Mouse (Mus musculus) CH12.LX (cell line): ENCODE results near the gene Sec24d. TPM values are rescaled to one million over a fixed set of nuclear protein-coding genes. Genes with fewer than 3 reads are reported as not detected.

Experiments
- DNase-seq: peaks from one replicate; pipeline ENCODE4 v3.0.0-alpha.2; 2013; ENCODE audit errors: extremely low read depth
- H3K27ac ChIP-seq: 2 replicates; pipeline ENCODE4 v1.5.1; 2012; ENCODE audit warnings: low read depth, mild to moderate bottlenecking, control low read depth, moderate library complexity; ENCODE audit not compliant: insufficient read depth
- H3K27me3 ChIP-seq: replicated peaks from 2 replicates; pipeline ENCODE3; 2012; ENCODE audit warnings: inconsistent platforms
- H3K36me3 ChIP-seq, 2 experiments: replicated peaks in 1 of 2; 2 replicates each; pipeline versions ENCODE3 to v1.6.1; 2012; ENCODE audit warnings: inconsistent platforms in 1 of 2, low read length in 1 of 2, mild to moderate bottlenecking in 1 of 2, mixed read lengths in 1 of 2, moderate library complexity in 1 of 2; ENCODE audit not compliant: control insufficient read depth in 1 of 2, insufficient read depth in 1 of 2
- H3K4me1 ChIP-seq, 2 experiments: 2 replicates each; pipeline ENCODE4 v1.6.1; 2012; ENCODE audit warnings: inconsistent platforms in 1 of 2, moderate library complexity in 1 of 2; ENCODE audit not compliant: insufficient read depth in 2 of 2, control insufficient read depth in 1 of 2
- H3K4me2 ChIP-seq: 2 replicates; pipeline ENCODE4 v1.6.1; 2012; ENCODE audit warnings: low read depth, mild to moderate bottlenecking, control low read depth; ENCODE audit not compliant: poor library complexity, insufficient read depth, severe bottlenecking
- H3K4me3 ChIP-seq, 3 experiments: fragments of 150-350 bp in 1 of 3; sonication (generic) in 1 of 3; replicated peaks in 1 of 3; 2 replicates each; pipeline versions ENCODE3 to v1.5.1; 2011 to 2012; ENCODE audit warnings: low read depth in 2 of 3, low read length in 2 of 3, mild to moderate bottlenecking in 2 of 3, moderate library complexity in 2 of 3, control low read depth in 1 of 3, improper control_type of control experiment in 1 of 3, inconsistent platforms in 1 of 3, mixed read lengths in 1 of 3; ENCODE audit not compliant: poor library complexity in 1 of 3
- H3K79me2 ChIP-seq: replicated peaks from 2 replicates; pipeline ENCODE4 v1.6.1; 2012; ENCODE audit warnings: mild to moderate bottlenecking, moderate library complexity; ENCODE audit not compliant: control insufficient read depth, poor library complexity, insufficient read depth, severe bottlenecking; ENCODE audit errors: extremely low read depth
- H3K9ac ChIP-seq: 2 replicates; pipeline ENCODE4 v1.6.1; 2012; ENCODE audit warnings: low read depth, mild to moderate bottlenecking, control low read depth, moderate library complexity; ENCODE audit not compliant: insufficient read depth
- H3K9me3 ChIP-seq: replicated peaks from 2 replicates; pipeline ENCODE3; 2012; ENCODE audit warnings: low read length, inconsistent platforms, mixed read lengths
- CHD1 ChIP-seq: IDR thresholded peaks from 2 replicates; pipeline ENCODE4 v1.6.1; 2012; ENCODE audit warnings: low read depth, low read length, improper control_type of control experiment, inconsistent platforms
- CHD2 ChIP-seq: IDR thresholded peaks from 2 replicates; pipeline ENCODE4 v1.6.1; 2011; ENCODE audit warnings: low read length, improper control_type of control experiment
- CTCF ChIP-seq, 2 experiments: IDR thresholded peaks in 1 of 2; conservative IDR thresholded peaks in 1 of 2; 2 replicates each; pipeline ENCODE4 v1.5.1; 2011 to 2012; ENCODE audit warnings: low read depth in 2 of 2, low read length in 2 of 2, improper control_type of control experiment in 1 of 2, inconsistent platforms in 1 of 2, mild to moderate bottlenecking in 1 of 2, moderate library complexity in 1 of 2
- E2F4 ChIP-seq: IDR thresholded peaks from 2 replicates; pipeline ENCODE4 v1.6.1; 2011; ENCODE audit warnings: low read depth, low read length, improper control_type of control experiment; ENCODE audit not compliant: insufficient replicate concordance
- EP300 ChIP-seq: IDR thresholded peaks from 2 replicates; pipeline ENCODE4 v1.6.1; 2011; ENCODE audit warnings: low read length, improper control_type of control experiment
- ETS1 ChIP-seq: conservative IDR thresholded peaks from 2 replicates; pipeline ENCODE4 v1.6.1; 2012; ENCODE audit warnings: low read depth, mild to moderate bottlenecking, inconsistent platforms, low read length, improper control_type of control experiment, moderate library complexity
- GABPA ChIP-seq: IDR thresholded peaks from 2 replicates; pipeline ENCODE4 v1.6.1; 2012; ENCODE audit warnings: low read depth, low read length, improper control_type of control experiment, inconsistent platforms; ENCODE audit not compliant: insufficient replicate concordance
- HCFC1 ChIP-seq: IDR thresholded peaks from 2 replicates; pipeline ENCODE4 v1.6.1; 2012; ENCODE audit warnings: low read depth, mild to moderate bottlenecking, inconsistent platforms, low read length, improper control_type of control experiment
- IRF4 ChIP-seq: IDR thresholded peaks from 2 replicates; pipeline ENCODE4 v1.6.1; 2014; ENCODE audit warnings: low read depth, mild to moderate bottlenecking, inconsistent platforms, low read length, improper control_type of control experiment
- JUN ChIP-seq: IDR thresholded peaks from 2 replicates; pipeline ENCODE4 v1.6.1; 2011; ENCODE audit warnings: low read depth, mild to moderate bottlenecking, low read length, improper control_type of control experiment, moderate library complexity; ENCODE audit not compliant: insufficient read depth
- MYC ChIP-seq: IDR thresholded peaks from 2 replicates; pipeline ENCODE4 v1.6.1; 2011; ENCODE audit warnings: low read depth, mild to moderate bottlenecking, improper control_type of control experiment, low read length
- NELFE ChIP-seq: IDR thresholded peaks from 2 replicates; pipeline ENCODE4 v1.6.1; 2011; ENCODE audit warnings: low read depth, low read length, improper control_type of control experiment
- PAX5 ChIP-seq: IDR thresholded peaks from 2 replicates; pipeline ENCODE4 v1.6.1; 2012; ENCODE audit warnings: low read length, inconsistent platforms, mixed read lengths
- POLR2A ChIP-seq: IDR thresholded peaks from 2 replicates; pipeline ENCODE4 v1.6.1; 2011; ENCODE audit warnings: low read depth, mild to moderate bottlenecking, improper control_type of control experiment, low read length
- POLR2AphosphoS2 ChIP-seq: IDR thresholded peaks from 2 replicates; pipeline ENCODE4 v1.6.1; 2011; ENCODE audit warnings: low read depth, low read length, improper control_type of control experiment
- RAD21 ChIP-seq: IDR thresholded peaks from 2 replicates; pipeline ENCODE4 v1.6.1; 2011; ENCODE audit warnings: low read depth, mild to moderate bottlenecking, low read length, improper control_type of control experiment, moderate library complexity
- RCOR1 ChIP-seq: conservative IDR thresholded peaks from 2 replicates; pipeline ENCODE4 v1.6.1; 2012; ENCODE audit warnings: low read depth, mild to moderate bottlenecking, inconsistent platforms, low read length, improper control_type of control experiment
- TCF12 ChIP-seq: IDR thresholded peaks from 2 replicates; pipeline ENCODE4 v1.6.1; 2014; ENCODE audit warnings: low read depth, mild to moderate bottlenecking, inconsistent platforms, low read length, improper control_type of control experiment
- UBTF ChIP-seq: IDR thresholded peaks from 2 replicates; pipeline ENCODE4 v1.6.1; 2012; ENCODE audit warnings: low read depth, mild to moderate bottlenecking, inconsistent platforms, low read length, improper control_type of control experiment, moderate library complexity
- ZC3H11A ChIP-seq: IDR thresholded peaks from 2 replicates; pipeline ENCODE4 v1.6.1; 2012; ENCODE audit warnings: low read depth, mild to moderate bottlenecking, inconsistent platforms, low read length, improper control_type of control experiment
- ZKSCAN1 ChIP-seq: IDR thresholded peaks from 2 replicates; pipeline ENCODE4 v1.6.1; 2012; ENCODE audit warnings: low read depth, inconsistent platforms, low read length, improper control_type of control experiment, borderline replicate concordance
- ZNF384 ChIP-seq: IDR thresholded peaks from 2 replicates; pipeline ENCODE4 v1.6.1; 2012; ENCODE audit warnings: low read depth, low read length, improper control_type of control experiment, inconsistent platforms
- dilution Hi-C: fragments of 300-500 bp; cut with MboI; formaldehyde crosslinking; loops from 2 replicates; pipeline ENCODE4 v1.14.3; 2020; ENCODE audit warnings: low sequenced_read_pairs; ENCODE audit not compliant: extremely low pct_unique_long_range_greater_than_20kb, extremely low pct_ligation_motif_present
- in situ Hi-C: fragments of 300-500 bp; cut with MboI; formaldehyde crosslinking; loops from 3 replicates; pipeline ENCODE4 v1.14.3; 2019; ENCODE audit warnings: low sequenced_read_pairs, low pct_ligation_motif_present, low pct_unique_long_range_greater_than_20kb, mixed read lengths
- polyA plus RNA-seq: library from polyadenylated mRNA; unstranded; fragments of >175 nt; gene quantifications from 2 replicates; pipeline ENCODE4 v1.2.1, GENCODE M21; 2012; ENCODE audit warnings: low read depth; ENCODE audit not compliant: insufficient read length
- total RNA-seq, 2 experiments: library from RNA; depleted of rRNA; stranded (reverse); fragments of 300-350 nt in 1 of 2; fragments of >200 nt in 1 of 2; gene quantifications; 2 replicates each; pipeline ENCODE4 v1.2.3; 2012 to 2014

Sec24d gene
- total and polyA plus RNA-seq, 3 experiments = 33.1 to 51.4 (median 45.8) TPM

GRCm38 (mm10) chr3:123317081-123317480 lies 49.8 kb downstream of the Sec24d start:
- Histone ChIP-seq H3K9ac (no peak overlapping the region), H3K4me1 (peaks cover 3 to 19% of the 10 kb centered on the region in 2 experiments; a peak in 3 of 4 replicates), H3K36me3 (peaks cover 9 to 42% of the 10 kb centered on the region in 2 experiments), H3K9me3 (no peaks in the 10 kb centered on the region), H3K27me3 (no peaks in the 10 kb centered on the region), H3K4me2 (no peak overlapping the region), H3K79me2 (no peaks in the 10 kb centered on the region), H3K27ac (no peak overlapping the region), H3K4me3 (no peak overlapping the region)
- DNase-seq = no peak
- dilution Hi-C loops = no loop called here
- in situ Hi-C loops = no loop called here
- TF ChIP-seq IRF4 (no peak), MYC (no peak), POLR2AphosphoS2 (no peak), E2F4 (no peak), EP300 (no peak), JUN (no peak), CHD1 (no peak), TCF12 (no peak), ETS1 (no peak), GABPA (no peak), CTCF (conservative IDR thresholded peaks at IDR 0.05 in 1 of 2, IDR thresholded peaks at IDR 0.05 in 1 of 2; ENCODE audit: low read depth in 2 of 2, low read length in 2 of 2) (no peak), ZKSCAN1 (no peak), ZC3H11A (no peak), RAD21 (no peak), NELFE (no peak), RCOR1 (no peak), POLR2A (no peak), UBTF (no peak), ZNF384 (no peak), CHD2 (no peak)
- TF ChIP-seq, all 38 proteins: peak for 0

- no peak overlapping the region for H3K4me3 ChIP-seq
- peaks cover 3 to 16% of the 10 kb centered on the region in 2 experiments; a peak in 3 of 4 replicates for H3K4me1 ChIP-seq
- dilution Hi-C loops = no loop called here
- no peak for TF ChIP-seq POLR2AphosphoS2
- no peak for TF ChIP-seq HCFC1
- TF ChIP-seq GABPA = no peak
- no peak for TF ChIP-seq CTCF (conservative IDR thresholded peaks at IDR 0.05 in 1 of 2, IDR thresholded peaks at IDR 0.05 in 1 of 2; ENCODE audit: low read depth in 2 of 2, low read length in 2 of 2)
- TF ChIP-seq E2F4 = no peak
- no peak for TF ChIP-seq IRF4
- TF ChIP-seq CHD1 = no peak
- TF ChIP-seq EP300 = no peak
- no peak for TF ChIP-seq RCOR1
- TF ChIP-seq POLR2A = no peak
- TF ChIP-seq ZNF384 = no peak
- no peak for TF ChIP-seq TCF12
- no peak for TF ChIP-seq PAX5
- TF ChIP-seq, all 38 proteins: peak for 0
- no peak for DNase-seq
- H3K9me3 ChIP-seq = no peaks in the 10 kb centered on the region
- no peaks in the 10 kb centered on the region for H3K79me2 ChIP-seq
- in situ Hi-C loops = loop anchor here (5.0 to 10.0 kb wide), 2 partner anchors 86 to 148 kb away; partner anchors contain the start of gene Synpo2
- H3K4me2 ChIP-seq = no peak overlapping the region
- H3K27me3 ChIP-seq = no peaks in the 10 kb centered on the region
- H3K9ac ChIP-seq = no peak overlapping the region
- no peak overlapping the region for H3K27ac ChIP-seq
- peaks cover 10 to 51% of the 10 kb centered on the region in 2 experiments for H3K36me3 ChIP-seq
Measured at GRCm38 (mm10) chr3:123320341-123320740, 53.1 kb downstream of the Sec24d start.
